Mouse (Mus musculus): ENCODE measurements around the gene Mta1.

DNA sequence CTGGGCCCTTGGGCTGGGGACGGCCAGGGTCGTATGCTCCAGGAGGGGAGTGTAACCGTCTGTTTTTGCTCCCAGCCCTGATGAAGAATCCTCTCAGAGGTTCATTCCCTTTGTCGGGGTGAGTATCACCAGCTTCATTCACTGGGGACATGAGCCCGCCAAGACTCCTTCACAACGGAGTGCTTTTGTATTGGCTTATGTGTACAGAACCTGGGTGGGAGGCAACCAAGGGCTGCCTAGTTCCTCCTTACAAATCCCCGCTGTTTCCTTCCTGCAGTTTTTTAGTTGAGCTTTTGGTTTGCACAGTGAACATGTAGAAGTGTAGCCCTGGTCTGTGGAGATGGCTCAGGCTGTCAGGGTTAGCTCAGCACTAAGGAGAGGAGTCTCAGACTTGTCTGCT is 30.1 kb upstream of the Mta1 start:
- TF ChIP-seq CTCF (IDR thresholded peaks at IDR 0.05; ENCODE audit: low read depth, low read length), result no peak
- TF ChIP-seq POLR2A (IDR thresholded peaks at IDR 0.05; ENCODE audit: borderline replicate concordance, low read depth, low read length), result no peak

Measured in bone marrow macrophage, adult 2 months (primary cell).